Mouse (Mus musculus) heart, adult 2 months (tissue): ENCODE measurements around the gene Prkci. TPM values are rescaled to one million over a fixed set of nuclear protein-coding genes. Genes with fewer than 3 reads are reported as not detected.
A peak's percentile ranks its signal among the peaks of the same experiment; 100 is the strongest.

Experiments used
- DNase-seq, 2 experiments: peaks; one replicate each; pipeline ENCODE4 v3.0.0; 2021
- H3K27ac ChIP-seq: fragments of 200-600 bp; 2 replicates; pipeline ENCODE4 v1.8.1; 2022
- H3K27me3 ChIP-seq: fragments of 200-500 bp; 2 replicates; pipeline ENCODE4 v1.6.1; 2012; ENCODE audit warnings: mild to moderate bottlenecking, low read length, inconsistent platforms, mixed read lengths; ENCODE audit not compliant: control insufficient read depth, insufficient read depth
- H3K36me3 ChIP-seq: fragments of 200-500 bp; 2 replicates; pipeline ENCODE4 v1.6.1; 2012; ENCODE audit warnings: low read length, inconsistent platforms; ENCODE audit not compliant: control insufficient read depth, insufficient read depth
- H3K4me1 ChIP-seq: fragments of 200-500 bp; 2 replicates; pipeline ENCODE4 v1.6.1; 2011; ENCODE audit warnings: low read length; ENCODE audit not compliant: control insufficient read depth, insufficient read depth
- H3K4me3 ChIP-seq: fragments of 200-600 bp; 2 replicates; pipeline ENCODE4 v1.8.1; 2022
- H3K79me2 ChIP-seq: fragments of 200-500 bp; replicated peaks from 2 replicates; pipeline ENCODE4 v1.6.1; 2012; ENCODE audit warnings: mild to moderate bottlenecking, inconsistent platforms, low read length, moderate library complexity, mixed read lengths; ENCODE audit not compliant: control insufficient read depth, insufficient read depth
- H3K9ac ChIP-seq: fragments of 200-500 bp; 2 replicates; pipeline ENCODE4 v1.6.1; 2012; ENCODE audit warnings: low read depth, mild to moderate bottlenecking, control low read depth, inconsistent platforms, low read length, mixed read lengths
- CTCF ChIP-seq: fragments of 200-600 bp; IDR thresholded peaks from 2 replicates; pipeline ENCODE4 v1.8.1; 2022; ENCODE audit warnings: antibody characterized with exemption, mild to moderate bottlenecking, moderate library complexity
- EP300 ChIP-seq: fragments of 200-500 bp; IDR thresholded peaks from 2 replicates; pipeline ENCODE4 v1.6.1; 2011; ENCODE audit warnings: low read depth, low read length, control low read depth; ENCODE audit not compliant: insufficient read depth
- POLR2A ChIP-seq: fragments of 200-500 bp; IDR thresholded peaks from 2 replicates; pipeline ENCODE4 v1.6.1; 2011; ENCODE audit warnings: mild to moderate bottlenecking, low read depth, low read length, control low read depth; ENCODE audit not compliant: insufficient read depth
- WGBS: fragments of 180-500 bp; shearing (Covaris S2); methylation state at CpG from one replicate; pipeline ENCODE4 v1.1.7; 2018; 5-methylcytosine and 5-hydroxymethylcytosine counted together
- intact Hi-C: fragments of 180-260 bp; cut with DNase I; formaldehyde crosslinking; loops from one replicate; pipeline ENCODE4 v1.15.1; 2025
- polyA plus RNA-seq: library from polyadenylated mRNA; depleted of rRNA; stranded (reverse); fragments of >200 nt; gene quantifications from 2 replicates; pipeline ENCODE4 v1.2.3, GENCODE M21; 2012
- total RNA-seq, 2 experiments: library from RNA; stranded (reverse); gene quantifications; 2 replicates each; pipeline ENCODE4 v1.2.3; 2021

Gene Prkci
- total and polyA plus RNA-seq, 3 experiments: 6.4 to 13.7 (median 7.9) TPM

GRCm38 (mm10) chr3:31022895-31023436, 27.4 kb downstream of the Prkci start:
- Histone ChIP-seq H3K4me3 (no peak overlapping the region), H3K9ac (no peak overlapping the region), H3K4me1 (no peaks in the 10 kb centered on the region), H3K27me3 (no peaks in the 10 kb centered on the region), H3K79me2 (no peaks in the 10 kb centered on the region), H3K27ac (no peak overlapping the region), H3K36me3 (no peaks in the 10 kb centered on the region)
- WGBS: 50% methylated on average over 7 of the region's 7 CpGs
- intact Hi-C loops: no loop called here
- TF ChIP-seq POLR2A: no peak
- no peak for TF ChIP-seq EP300
- no peak for TF ChIP-seq CTCF
- peak; percentile 13 to 24 for DNase-seq

GRCm38 (mm10) chr3:31027718-31028117, 32.2 kb downstream of the Prkci start:
- Histone ChIP-seq H3K9ac (no peak overlapping the region), H3K27me3 (no peaks in the 10 kb centered on the region), H3K4me3 (no peak overlapping the region), H3K4me1 (no peaks in the 10 kb centered on the region), H3K27ac (no peak overlapping the region), H3K36me3 (no peaks in the 10 kb centered on the region), H3K79me2 (no peaks in the 10 kb centered on the region)
- TF ChIP-seq POLR2A (no peak), CTCF (no peak), EP300 (no peak)
- intact Hi-C loops: no loop called here
- WGBS: 93% methylated on average over 8 of the region's 8 CpGs
- DNase-seq: no peak

- TF ChIP-seq CTCF (no peak), POLR2A (no peak), EP300 (no peak)
- Histone ChIP-seq H3K27ac (no peak overlapping the region), H3K79me2 (no peaks in the 10 kb centered on the region), H3K4me3 (no peak overlapping the region), H3K4me1 (no peaks in the 10 kb centered on the region), H3K27me3 (no peaks in the 10 kb centered on the region), H3K9ac (no peak overlapping the region), H3K36me3 (no peaks in the 10 kb centered on the region)
- no peak for DNase-seq
- WGBS: 90% methylated on average over 9 of the region's 9 CpGs
- intact Hi-C loops: no loop called here
Observed at GRCm38 (mm10) chr3:31031621-31032020, 36.1 kb downstream of the Prkci start.

GRCm38 (mm10) chr3:31033644-31034043, 38.1 kb downstream of the Prkci start:
- Histone ChIP-seq H3K36me3 (no peaks in the 10 kb centered on the region), H3K27me3 (no peaks in the 10 kb centered on the region), H3K9ac (no peak overlapping the region), H3K79me2 (no peaks in the 10 kb centered on the region), H3K27ac (no peak overlapping the region), H3K4me3 (no peak overlapping the region), H3K4me1 (no peaks in the 10 kb centered on the region)
- intact Hi-C loops: no loop called here
- WGBS: 89% methylated on average over 3 of the region's 3 CpGs
- DNase-seq: no peak
- no peak for TF ChIP-seq CTCF
- no peak for TF ChIP-seq EP300
- TF ChIP-seq POLR2A: no peak

- H3K36me3 ChIP-seq: no peaks in the 10 kb centered on the region; the same call in 1 of the 2 replicates
- no peak for DNase-seq
Observed at GRCm38 (mm10) chr3:31037851-31038250, 42.3 kb downstream of the Prkci start.

GRCm38 (mm10) chr3:31038689-31039088, 43.1 kb downstream of the Prkci start:
- 76% methylated on average over 10 of the region's 10 CpGs for WGBS
- no peak overlapping the region for H3K9ac ChIP-seq
- H3K27me3 ChIP-seq: no peaks in the 10 kb centered on the region
- H3K36me3 ChIP-seq: no peaks in the 10 kb centered on the region; the same call in 1 of the 2 replicates
- H3K79me2 ChIP-seq: no peaks in the 10 kb centered on the region
- no peak for DNase-seq
- H3K27ac ChIP-seq: no peak overlapping the region
- no peaks in the 10 kb centered on the region for H3K4me1 ChIP-seq
- intact Hi-C loops: no loop called here
- H3K4me3 ChIP-seq: no peak overlapping the region
- no peak for TF ChIP-seq EP300
- TF ChIP-seq CTCF: no peak
- no peak for TF ChIP-seq POLR2A

More at GRCm38 (mm10) chr3:31037851-31038250, 42.3 kb downstream of the Prkci start:
- Histone ChIP-seq H3K4me3 (no peak overlapping the region), H3K79me2 (no peaks in the 10 kb centered on the region), H3K9ac (no peak overlapping the region), H3K27me3 (no peaks in the 10 kb centered on the region), H3K4me1 (no peaks in the 10 kb centered on the region), H3K27ac (no peak overlapping the region)
- no peak for TF ChIP-seq EP300
- no peak for TF ChIP-seq POLR2A
- TF ChIP-seq CTCF: no peak
- WGBS: 95% methylated on average over 13 of the region's 13 CpGs
- intact Hi-C loops: no loop called here
